Mouse (Mus musculus) liver, adult 2 months (tissue): ENCODE measurements around the gene Mlh3.

Experiments used
- CTCF ChIP-seq: fragments of 200-500 bp; IDR thresholded peaks from 2 replicates; pipeline ENCODE4 v1.5.1; 2011; ENCODE audit warnings: low read depth, low read length, control low read depth
- POLR2A ChIP-seq: fragments of 200-500 bp; IDR thresholded peaks from 2 replicates; pipeline ENCODE4 v1.6.1; 2011; ENCODE audit warnings: low read length, control low read depth; ENCODE audit not compliant: insufficient read depth; ENCODE audit errors: extremely low read depth

- TF ChIP-seq CTCF = no peak
- no peak for TF ChIP-seq POLR2A
These were observed 84.0 kb downstream of the Mlh3 start for GRCm38 (mm10) chr12:85186361-85186760.
